Mouse (Mus musculus) mature B cell (primary cell): ENCODE measurements around the gene Pitpnm1.

Experiments used
- in situ Hi-C: fragments of 300-500 bp; cut with MboI; formaldehyde crosslinking; loops from 2 replicates; pipeline ENCODE4 v1.14.3; 2019

Gene Pitpnm1

DNA sequence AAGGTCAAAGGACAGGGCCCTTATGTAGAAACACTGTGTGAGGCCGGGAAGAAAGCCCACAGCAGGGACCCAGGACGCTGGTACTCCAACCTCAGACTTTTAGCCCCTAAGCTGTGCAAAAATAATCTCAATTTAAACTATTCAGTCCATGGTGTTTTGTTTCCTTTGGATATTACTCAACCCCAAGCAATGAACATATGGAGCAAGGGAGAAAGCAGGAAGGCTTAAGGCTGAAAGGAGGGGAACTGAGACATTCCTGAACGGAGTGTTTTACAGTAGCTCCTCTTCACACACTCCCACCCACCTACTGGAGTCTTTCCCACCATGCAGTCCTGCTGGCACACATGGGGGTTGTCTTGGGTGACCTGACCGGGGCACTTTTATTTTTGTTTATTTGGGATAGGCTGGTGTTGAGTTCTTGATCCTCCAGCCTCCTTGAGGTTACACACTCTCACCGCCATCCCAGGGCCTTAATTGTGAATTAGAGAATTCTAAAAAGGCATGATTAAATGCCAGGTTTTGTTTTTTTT, 5.0 kb upstream of the Pitpnm1 start:
- in situ Hi-C loops = no loop called here

DNA sequence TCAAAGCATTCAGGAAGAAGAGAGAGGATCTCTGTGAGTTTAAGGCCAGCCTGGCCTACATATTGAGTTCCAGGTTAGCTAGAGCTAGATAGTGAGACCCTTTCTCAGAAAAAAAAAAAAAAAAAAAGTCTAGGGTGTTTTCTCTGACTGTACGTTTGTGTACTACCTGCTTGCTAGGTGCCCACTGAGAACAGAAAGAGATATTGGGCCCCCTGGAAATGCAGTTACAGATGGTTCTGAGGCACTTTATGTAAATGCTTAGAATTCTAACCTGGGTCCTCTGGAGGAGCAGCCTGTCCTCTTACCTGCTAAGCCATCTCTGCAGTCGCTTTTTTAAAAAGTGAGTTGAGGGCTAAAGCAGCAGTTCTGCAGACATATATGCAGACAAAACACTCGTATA, 4.0 kb upstream of the Pitpnm1 start:
- in situ Hi-C loops = no loop called here

DNA sequence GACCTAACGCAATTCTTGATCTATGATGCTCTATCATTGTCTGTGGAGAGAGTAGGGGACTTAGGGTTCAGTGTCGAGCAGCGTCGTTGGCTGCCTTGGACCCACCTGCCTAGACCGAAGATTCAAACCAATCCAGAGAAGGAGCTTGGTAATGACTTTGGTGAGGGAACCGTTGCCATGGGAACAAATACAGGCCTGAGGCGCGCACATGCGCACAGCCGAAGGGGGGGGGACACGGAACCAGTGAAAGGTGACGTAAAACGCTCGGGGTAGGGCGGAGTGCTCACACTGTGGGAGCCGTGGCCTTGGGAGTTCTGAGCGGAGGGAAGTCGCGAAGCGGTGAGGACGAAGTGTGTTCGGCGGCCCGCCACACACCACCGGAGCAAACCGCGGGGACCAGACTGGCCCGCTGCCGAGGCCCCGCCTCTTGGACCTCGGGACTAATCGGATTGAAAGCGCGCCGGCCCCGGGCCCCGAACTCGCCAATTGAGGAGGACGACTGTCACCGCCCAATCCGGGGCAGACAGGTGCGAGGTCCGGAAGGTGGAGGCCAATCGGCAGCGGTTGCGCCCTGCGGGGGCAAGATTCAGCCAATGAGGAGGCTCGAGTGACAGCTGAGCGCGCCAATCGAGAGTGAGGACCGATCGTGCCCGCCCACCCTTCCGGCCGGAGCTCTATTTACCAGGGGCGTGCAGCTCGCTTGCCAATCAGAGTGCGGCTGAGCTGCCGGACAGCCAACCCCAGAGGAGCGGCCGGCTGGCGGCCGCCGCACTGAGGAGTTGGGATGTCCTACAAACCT, 3.0 kb upstream of the Pitpnm1 start, which contains the start of gene Cdk2ap2:
TSS of gene Cdk2ap2 (plus strand) at position 541 of the 799 bp plus-strand sequence.
- in situ Hi-C loops = no loop called here

DNA sequence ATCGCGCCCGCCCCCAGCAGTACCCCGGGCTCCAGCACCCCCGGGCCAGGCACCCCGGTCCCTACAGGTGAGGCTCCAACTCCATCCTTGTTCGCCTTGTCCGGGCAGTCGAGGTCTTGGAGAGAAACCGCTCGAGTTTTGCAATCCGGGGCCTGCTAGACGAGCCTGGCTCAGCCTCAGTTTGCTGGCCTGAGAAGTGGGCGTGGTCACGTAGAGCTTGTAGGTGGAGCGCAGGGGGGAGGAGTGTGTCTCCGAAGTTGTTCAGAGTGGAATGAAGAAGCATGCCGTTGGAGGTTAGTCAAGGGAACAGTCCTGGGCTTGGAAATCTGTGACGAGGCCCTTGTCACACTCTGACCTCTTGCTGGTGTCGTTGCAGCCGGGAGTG, 2.4 kb upstream of the Pitpnm1 start:
- in situ Hi-C loops = no loop called here

DNA sequence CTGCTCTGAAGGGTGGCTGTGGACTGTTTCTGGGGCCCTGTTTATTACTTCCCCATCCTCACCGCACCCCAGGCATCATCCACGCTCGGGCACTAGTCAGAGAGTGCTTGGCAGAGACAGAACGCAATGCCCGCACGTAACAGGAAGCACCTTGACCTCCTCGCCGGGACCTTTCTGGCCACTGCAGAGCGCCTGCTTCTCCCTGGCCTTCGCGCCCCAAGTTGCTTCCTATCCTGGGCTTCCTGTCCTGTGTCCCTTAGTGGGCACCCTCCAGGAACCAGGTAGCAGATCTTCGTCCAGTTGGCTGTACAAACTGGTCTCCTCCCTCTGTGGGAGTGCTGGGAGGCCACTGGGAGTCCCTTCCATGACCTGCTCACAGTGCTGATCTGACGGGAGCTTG, 1.4 kb upstream of the Pitpnm1 start:
- in situ Hi-C loops = no loop called here

DNA sequence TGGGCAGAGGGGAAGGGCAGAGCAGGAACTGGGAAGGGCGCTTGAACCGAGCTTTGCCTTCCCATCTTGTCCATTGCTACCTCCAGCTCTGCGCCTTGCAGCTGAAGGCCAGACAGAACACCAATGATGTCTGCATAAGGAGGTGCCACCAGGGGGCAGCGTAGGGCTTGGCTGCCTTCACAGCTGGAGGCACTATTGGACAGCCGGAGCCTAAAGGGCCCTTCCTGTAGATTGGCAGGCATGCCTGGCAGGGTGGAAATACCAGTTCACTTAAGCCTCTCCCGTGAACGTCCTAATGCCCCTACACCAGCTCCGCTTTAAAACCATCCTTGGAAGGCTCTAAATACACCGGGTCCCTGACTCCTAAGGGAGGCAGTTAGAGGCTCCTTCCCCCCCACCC, 742 bp upstream of the Pitpnm1 start:
- in situ Hi-C loops = no loop called here

DNA sequence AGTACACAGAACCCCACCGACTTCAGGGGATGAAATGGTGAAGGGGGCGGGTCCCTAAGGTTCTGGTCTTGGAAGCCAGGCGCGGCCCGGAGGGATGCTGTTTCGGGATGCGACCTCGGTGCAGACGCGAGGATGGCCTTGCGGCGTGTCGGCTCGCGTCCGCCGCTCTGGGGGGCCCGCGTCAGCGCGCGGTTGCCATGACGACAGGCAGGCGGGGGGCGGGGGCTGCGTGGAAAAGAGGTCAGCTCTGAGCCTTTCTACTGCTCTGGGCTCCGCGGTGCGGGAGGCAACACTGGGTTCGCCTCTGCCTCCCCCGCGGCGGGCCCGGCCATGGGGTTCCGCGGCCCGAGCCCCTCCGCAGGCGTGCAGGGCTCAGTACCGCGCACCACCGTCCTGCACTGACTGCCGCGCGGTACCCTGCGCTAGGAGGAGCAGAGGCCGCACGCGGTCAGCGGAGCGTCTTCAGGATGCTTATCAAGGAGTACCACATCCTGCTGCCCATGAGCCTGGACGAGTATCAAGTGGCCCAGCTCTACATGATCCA, 992 bp downstream of the Pitpnm1 start:
- in situ Hi-C loops = no loop called here

DNA sequence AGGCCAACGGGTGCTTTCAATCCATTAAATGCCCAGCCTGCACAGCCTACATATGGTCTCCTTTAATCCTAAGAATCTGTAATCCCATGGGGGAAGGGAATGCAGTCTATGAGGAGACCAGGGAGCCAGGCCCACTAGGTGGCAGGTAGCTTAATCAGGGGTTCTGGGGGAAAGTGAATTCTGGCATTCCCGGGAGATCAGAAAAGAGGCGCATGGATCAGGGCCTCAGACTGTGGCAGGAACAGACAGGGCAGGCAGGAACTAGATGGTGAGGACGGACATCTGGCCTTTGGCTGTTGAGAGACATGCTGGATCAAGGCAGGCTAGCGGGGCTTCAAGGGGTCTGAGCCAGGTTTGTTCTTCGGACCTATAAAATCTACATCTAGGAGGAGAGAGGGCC, 1.7 kb downstream of the Pitpnm1 start:
- in situ Hi-C loops = no loop called here

DNA sequence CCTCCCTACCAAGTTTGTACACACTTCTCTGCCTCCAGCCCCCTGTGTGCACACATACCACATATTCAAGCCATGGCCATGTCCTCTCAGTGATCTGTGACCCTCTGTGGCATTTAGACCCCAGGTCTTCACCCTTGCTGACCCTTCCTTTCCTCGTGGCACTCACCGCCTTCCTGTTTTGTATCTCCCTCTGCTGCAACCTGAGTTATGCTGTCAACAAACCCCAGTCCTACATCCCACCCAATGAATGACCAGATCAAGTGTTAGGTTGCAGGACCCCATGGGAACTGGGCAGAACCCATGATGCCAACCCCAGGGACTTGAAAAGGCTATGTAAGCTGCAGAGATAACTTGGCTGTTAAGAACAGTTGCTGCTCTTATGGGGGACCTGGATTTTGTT, 2.3 kb downstream of the Pitpnm1 start:
- in situ Hi-C loops = no loop called here

DNA sequence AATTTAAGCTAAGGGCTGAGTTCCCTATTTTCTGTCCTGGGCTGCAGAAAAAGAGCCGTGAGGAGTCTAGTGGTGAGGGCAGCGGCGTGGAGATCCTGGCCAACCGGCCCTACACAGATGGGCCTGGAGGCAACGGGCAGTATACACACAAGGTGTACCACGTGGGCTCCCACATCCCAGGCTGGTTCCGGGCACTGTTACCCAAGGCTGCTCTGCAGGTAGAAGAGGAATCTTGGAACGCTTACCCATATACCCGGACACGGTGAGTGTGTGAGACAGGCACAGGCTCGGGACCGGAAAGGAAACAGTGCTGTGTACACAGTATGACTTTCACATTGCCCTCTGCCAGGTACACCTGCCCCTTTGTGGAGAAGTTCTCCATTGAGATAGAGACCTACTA, 2.8 kb downstream of the Pitpnm1 start:
- in situ Hi-C loops = no loop called here

DNA sequence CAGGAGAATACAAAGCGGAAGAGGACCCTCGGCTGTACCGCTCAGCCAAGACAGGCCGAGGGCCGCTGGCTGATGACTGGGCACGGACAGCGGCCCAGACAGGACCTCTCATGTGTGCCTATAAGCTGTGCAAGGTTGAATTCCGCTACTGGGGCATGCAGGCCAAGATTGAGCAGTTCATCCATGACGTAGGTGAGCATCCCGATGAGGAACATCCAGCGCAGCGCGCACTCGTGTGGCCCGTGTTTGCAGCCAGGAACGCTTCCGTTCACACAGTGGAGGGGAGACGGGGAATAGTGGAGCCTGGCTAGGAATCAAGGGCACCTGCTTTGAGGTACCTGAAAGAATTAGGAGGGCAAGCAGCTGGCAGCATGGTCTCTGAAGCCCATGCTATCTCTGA, 3.5 kb downstream of the Pitpnm1 start:
- in situ Hi-C loops = no loop called here

DNA sequence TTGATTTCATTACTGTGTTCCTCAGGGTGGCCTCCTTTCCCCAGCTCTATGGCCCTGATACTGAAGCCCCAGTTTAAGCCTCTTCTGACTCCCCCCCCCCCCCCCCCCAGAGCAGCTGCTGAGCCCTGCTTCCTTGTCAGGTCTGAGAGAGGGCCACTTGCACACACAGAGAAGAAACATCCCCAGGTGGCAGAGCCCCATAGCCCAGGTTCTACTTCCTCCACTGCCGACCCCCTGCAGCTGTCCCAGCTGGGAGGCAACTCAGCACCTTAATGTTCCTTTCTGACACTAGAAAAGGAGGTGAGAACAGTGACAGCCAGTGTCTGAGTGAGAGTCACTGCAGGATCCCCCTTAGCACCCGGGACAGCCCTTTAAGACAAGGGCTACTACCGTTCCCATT, 4.0 kb downstream of the Pitpnm1 start:
- in situ Hi-C loops = no loop called here

DNA sequence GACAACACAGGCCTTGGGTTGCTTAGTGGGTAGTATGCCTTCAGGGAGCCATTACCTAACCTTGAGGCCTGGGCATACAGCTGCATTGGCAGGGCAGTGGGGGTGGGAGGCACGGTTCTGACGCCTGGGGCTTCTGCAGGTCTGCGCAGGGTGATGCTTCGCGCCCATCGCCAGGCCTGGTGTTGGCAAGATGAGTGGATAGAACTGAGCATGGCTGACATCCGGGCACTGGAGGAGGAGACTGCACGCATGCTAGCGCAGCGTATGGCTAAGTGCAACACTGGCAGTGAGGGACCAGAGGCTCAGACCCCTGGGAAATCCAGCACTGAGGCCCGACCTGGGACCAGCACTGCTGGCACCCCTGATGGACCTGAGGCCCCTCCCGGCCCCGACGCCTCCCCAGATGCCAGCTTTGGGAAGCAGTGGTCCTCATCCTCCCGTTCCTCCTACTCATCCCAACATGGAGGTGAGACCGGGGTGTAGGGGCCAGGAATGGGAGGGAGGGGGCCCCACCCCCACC, 4.9 kb downstream of the Pitpnm1 start:
- in situ Hi-C loops = no loop called here

DNA sequence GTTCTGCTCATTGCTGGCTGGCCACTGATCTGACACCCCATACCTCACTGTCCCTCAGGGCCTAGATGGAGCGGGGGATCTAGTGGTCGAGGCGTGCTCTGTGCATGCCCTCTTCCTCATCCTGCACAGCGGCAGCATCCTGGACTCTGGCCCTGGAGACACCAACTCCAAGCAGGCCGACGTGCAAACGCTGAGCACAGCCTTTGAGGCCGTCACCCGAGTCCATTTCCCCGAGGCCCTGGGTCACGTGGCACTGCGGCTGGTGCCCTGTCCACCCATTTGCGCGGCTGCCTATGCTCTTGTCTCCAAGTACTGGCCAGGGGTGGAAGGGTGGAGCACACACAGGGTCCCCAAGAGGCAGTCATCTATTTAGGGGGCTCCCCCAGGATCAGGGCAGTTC, 6.9 kb downstream of the Pitpnm1 start:
- in situ Hi-C loops = no loop called here

DNA sequence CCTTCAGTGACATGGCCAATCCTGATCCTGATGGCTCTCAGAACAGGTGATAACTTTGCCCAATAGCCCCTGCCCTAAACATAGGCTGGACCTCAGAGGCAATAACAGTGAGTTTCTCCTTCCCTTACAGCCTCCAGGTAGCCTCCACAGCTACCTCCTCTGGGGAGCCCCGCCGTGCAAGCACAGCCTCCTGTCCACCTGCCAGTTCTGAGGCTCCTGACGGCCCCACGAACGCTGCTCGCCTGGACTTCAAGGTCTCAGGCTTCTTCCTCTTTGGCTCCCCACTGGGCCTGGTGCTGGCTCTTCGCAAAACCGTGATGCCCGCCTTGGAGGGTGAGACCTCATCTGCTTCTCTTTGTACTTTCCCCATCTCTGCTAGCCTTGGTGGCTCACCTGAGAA, 8.7 kb downstream of the Pitpnm1 start:
- in situ Hi-C loops = no loop called here

DNA sequence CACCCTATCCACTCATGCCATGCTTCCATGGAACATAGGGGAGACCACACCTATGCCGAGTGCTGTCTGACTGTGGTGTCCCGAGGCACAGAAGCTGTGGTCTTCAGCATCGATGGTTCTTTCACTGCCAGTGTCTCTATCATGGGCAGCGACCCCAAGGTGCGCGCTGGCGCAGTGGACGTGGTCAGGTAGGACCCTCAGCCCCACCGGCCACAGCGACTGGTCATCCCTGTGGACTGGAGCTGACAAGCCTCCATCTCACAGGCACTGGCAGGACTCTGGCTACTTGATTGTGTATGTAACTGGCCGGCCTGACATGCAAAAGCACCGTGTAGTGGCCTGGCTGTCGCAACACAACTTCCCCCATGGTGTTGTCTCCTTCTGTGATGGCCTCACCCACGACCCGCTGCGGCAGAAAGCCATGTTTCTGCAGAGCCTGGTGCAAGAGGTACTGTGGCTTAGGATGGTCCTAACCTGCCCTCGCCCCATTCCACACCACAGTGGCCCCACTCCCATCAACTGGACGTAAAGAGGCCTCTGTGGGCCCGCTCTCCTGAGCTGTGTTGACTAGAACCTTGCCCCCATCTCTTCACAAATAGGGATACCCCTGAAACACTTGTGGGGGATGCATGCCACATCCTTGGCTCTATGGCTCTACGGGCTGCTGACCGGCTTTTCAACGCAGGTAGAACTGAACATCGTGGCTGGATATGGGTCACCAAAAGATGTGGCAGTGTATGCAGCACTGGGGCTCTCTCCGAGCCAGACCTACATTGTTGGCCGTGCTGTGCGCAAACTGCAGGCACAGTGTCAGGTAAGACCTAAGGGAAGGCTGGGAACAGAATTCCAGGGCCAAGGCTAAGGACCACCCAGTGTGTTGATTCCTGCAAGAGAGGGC, 12.5 kb downstream of the Pitpnm1 start:
- in situ Hi-C loops = no loop called here

DNA sequence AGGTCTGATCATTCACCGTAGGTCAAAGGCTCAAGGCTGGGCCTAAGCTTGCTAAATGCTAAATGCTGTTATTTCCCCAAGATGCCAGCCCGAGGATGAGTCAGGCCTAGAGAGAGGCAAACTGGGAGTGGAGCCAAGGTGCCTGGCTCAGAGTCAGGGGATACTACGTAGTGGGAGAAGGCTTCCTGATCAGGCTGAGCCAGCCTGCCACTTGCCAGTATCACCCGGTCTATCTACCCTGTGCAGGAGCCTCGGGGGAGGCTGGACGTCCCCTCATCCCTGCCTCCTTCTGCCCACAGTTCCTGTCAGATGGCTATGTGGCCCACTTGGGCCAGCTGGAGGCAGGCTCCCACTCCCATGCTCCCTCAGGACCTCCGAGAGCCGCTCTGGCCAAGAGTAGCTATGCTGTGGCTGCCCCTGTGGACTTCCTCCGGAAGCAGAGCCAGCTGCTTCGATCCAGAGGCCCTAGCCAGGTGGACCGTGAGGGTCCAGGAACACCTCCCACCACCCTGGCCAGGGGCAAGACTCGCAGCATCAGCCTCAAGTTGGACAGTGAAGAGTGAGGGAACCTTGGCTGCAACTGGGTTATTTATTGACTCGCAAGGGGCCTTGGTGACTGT, 13.5 kb downstream of the Pitpnm1 start:
- in situ Hi-C loops = no loop called here

DNA sequence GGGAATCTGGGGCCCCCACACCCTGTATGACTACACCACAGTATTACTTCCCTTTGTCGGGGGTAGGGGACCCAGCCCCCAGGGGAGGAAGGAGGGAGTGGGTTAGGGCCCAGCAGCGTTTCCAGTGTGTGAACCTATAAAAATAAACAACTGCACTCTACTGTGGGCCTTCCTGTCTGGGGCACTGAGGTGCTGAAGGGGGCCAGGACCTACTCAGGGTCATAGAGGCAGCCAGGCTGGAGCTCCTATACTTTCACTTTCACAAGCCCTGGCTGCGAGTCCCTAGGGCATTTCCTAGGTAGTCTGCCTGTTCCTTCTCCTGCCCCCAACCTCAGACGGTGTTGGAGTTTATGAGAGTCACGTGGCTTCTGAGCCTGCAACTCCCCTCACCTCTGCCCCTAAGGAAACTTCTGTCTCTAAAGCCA, 14.0 kb downstream of the Pitpnm1 start:
- in situ Hi-C loops = no loop called here

DNA sequence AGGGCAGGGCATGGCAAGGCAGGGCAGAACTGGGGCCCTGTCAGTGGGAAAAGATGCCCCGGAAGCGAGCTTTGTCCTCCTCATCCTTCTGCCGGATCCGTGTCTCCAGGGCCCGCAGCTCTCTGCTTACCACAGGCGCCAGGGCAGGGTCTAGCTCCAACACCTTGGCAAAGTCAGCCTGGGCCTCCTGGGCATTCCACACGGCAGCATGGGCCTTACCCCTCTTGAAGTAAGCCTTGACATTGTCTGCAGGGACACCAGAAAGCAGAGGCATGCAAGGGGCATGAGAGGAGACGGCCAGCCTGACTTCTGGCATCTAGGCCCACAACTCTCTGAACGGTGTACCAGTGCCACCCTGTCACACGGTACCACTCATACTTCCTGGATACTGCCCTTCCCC, 14.8 kb downstream of the Pitpnm1 start:
- in situ Hi-C loops = no loop called here

DNA sequence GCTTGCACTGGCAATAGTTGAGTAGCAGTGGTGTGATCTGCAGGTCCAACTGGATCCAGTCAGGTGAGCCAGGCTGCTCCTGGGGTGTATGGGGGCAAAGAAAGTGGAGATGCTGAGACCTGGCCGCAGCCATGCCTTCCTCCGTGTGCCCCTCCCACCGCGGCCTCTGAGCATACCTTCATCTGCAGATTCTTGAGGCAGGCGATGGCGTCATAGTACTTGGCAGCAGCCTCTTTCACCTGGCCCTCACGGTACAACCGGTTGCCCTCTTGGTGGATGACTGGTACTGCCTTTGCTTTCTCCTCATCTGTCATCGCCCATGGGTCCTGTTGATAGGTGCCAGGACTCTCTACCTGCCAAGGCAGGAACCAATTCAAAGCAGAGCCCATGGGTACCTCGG, 15.3 kb downstream of the Pitpnm1 start:
- in situ Hi-C loops = no loop called here

DNA sequence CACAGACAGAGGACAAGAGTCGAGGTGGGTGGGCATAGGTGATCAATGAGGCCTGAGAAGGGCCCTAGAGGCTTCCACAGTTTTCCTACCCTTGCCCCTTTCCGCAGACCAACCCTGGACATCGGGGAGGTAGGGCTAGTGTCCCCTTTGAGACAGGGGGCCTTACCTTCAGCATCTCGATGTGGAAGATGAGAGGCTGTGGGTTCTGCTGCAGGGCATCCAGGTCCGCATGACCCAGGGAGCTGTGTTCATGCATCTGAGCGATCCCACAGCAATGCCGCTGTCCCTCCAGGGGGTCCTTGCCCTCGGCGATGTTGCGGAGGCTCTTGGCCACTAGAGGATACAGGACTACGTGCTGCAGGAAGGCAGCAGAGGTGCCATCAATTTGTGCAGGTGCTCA, 16.0 kb downstream of the Pitpnm1 start:
- in situ Hi-C loops = no loop called here

DNA sequence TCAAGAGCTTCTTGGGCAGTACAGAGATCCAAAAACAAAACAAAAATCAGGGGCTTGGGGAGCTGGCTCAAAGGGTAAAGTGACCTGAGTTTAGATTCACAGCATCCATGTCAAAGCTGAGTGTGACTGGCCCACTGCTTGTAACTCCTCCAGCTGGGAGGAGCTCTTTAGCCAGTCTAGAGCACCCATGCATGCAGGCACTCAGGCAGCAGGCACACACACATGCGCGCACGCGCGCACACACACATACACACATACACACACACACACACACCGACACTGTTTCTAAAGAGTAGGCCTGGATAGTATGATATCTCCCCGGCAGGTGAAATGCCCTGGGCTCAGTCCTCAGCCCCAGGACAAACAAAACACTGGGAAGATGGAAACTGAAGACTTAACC, 17.2 kb downstream of the Pitpnm1 start:
- in situ Hi-C loops = no loop called here
